Mouse (Mus musculus): ENCODE results near the gene Actr5.

DNA sequence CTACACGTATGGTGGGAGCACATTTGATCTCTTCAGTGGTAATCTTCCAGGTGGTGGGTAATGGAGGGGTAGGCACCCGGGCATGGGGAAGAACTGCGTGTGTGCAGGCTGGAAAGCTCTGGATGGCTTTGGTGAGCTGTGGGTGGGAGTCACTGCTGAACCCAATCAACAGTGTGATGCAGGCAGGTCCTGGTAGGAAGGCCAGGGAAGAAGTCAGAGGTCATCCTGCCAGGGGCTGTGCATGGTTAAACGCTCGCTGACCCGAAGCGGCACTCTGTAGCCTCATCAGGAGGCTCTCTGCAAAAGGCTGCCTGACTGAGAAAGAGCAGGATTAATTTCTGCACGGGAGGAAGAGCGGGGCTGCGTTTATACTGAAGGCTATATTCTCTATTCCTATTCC, 45.9 kb downstream of the Actr5 start:
- TF ChIP-seq POLR2A (IDR thresholded peaks at IDR 0.05; ENCODE audit: low read depth, low read length) (no peak), CTCF (IDR thresholded peaks at IDR 0.05; ENCODE audit: extremely low read depth, insufficient read length, insufficient replicate concordance, low read depth, low read length) (no peak)
